Mouse (Mus musculus) kidney, adult 8-10 months (tissue): ENCODE data around the gene Mcl1.
"Not testable (repeated sequence)": the region's sequence is repeated elsewhere in the genome, so short reads cannot be mapped to it uniquely, and the experiment has no call there.

ENCODE experiments used
- DNase-seq, 2 experiments: peaks; one replicate each; pipeline ENCODE4 v3.0.0; 2022

Mcl1 gene

DNA sequence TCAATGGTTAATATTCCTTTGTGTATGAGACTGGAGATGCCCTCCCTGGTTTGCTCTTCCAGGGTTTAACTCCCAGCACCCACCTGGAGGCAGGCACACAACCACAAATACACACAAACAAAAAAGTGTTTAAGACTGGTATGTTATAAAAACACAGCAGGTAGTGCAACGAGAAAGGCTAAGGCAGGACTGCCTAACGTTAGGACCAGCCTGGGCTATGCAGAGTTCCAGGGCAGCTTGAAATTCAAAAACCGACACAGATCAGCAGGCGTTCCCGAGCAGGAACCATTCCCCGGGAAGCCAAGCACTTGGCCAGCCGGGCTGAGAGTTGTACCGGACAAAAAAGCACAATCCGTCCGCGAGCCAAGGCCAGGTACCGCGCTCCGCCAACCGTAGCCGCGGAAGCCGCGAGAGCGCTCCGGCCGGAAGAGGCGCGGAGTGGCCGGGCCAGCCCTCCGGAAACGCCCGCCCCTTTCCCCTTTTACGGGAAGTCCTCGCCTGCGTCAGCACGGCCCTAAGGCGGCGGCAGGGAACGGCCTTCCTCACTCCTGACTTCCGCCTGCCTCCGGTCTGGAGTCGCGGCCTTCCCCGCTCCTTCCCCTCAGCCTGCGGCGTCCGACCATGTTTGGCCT lies at the start of gene Mcl1:
Mcl1 (plus strand) TSS at position 553 of the 632 bp plus-strand sequence.
- DNase-seq = peak; percentile 95

DNA sequence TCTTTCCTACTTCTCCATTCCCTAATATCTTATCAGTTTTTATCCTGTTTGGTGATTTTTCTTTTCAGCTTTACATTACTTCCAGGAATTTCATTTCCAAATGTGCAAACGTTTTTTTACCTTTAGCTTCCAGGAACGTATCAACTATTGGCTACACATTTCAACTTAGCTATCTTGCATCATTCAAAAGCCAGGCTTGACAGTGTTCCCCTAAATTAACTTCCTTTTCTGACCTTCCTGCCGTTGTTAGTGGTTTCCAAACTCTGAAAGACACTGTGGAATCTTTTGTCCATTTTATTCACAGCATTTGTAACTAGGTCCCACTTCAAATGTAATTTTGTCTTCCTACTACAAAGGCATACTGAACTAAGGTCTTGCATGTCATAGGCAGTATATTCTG lies 49.4 kb upstream of the Mcl1 start:
- DNase-seq = no peak

DNA sequence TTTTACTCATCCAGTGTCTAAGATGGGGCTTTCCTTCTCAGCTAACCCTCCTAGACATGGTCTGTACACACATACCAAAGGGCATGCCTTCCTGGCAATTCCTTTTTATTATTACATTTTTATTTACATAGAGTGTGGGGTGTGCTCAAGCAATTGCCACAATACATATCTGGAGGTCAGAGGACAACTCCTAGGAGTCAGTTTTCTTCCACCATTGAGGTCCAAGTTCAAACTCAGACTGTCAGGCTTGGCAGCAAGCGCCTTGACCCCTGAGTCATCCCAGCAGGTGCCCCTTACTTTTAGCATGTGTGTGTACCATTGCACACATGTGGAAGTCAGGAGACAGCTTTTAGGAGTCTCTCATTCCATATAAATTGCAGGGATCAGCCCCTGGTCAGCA lies 44.6 kb upstream of the Mcl1 start:
- DNase-seq = no peak

DNA sequence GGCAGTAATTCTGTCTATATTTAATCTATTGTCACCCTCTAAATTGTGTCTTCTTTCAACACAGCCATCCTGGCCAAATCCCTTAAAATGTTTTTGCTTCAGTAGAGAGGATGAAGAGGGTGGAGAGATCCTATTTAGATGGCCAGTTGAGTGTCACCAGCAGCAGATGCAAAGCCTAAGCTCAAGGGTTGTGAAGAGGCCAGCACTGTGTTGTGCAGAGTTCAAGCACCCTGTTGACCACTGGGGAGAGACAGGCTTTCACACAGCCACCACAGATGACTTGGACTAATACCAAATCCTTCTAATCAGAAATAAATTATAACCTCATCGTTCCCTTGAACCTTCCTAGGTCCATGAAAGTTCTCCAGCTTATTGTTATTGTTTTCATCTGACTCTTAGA lies 40.1 kb upstream of the Mcl1 start:
- no peak for DNase-seq

DNA sequence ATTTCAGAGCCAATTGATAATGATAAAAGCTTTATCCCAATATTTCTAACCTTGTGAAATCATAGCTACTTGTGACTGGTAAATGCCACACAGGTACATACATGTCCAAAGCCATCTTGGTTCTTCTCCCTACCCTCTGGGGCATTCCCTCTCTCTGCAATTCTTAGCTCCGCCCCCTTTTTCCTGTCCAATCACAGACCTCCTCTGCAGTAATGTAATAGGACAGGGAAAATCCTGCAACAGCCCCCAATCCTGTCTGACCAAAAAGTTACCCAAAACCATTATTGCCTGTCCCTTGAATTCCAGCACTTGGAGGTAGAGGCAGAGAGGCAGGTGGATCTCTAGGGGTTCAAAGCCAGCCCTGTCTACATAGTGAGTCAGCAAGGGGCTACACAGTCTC lies 37.3 kb upstream of the Mcl1 start:
- DNase-seq = no peak

DNA sequence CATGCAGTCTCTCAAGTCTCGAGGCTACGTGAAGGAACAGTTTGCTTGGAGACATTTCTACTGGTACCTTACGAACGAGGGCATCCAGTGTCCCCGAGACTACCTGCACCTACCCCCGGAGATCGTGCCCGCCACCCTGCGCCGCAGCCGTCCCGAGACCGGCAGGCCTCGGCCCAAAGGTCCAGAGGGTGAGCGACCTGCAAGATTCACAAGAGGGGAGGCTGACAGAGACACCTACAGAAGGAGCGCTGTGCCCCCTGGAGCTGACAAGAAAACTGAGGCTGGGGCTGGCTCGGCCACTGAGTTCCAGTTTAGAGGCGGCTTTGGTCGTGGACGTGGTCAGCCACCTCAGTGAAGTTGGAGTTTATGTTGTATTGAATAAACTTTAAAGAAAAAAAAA lies 36.2 kb upstream of the Mcl1 start:
- DNase-seq = not testable (repeated sequence)

DNA sequence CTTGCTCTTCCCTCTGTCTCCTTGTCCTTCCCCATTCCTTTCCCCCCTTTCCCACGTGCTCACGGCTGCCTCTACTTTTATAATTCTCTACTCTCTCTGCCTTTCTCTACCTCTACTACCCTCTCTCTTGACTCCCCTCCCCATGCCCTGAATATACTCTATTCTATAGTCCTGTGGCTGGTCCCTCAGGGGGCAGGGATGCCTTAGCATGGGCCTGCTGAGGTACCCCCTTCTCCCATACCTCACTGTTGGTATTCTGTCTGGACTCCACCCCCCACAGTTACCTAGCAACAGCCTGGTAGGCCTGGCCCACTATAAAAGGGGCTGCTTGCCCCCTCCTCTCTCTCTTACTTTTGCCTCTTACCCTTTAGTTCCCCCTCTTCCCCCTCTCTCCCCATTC lies 35.0 kb upstream of the Mcl1 start:
- no peak for DNase-seq

DNA sequence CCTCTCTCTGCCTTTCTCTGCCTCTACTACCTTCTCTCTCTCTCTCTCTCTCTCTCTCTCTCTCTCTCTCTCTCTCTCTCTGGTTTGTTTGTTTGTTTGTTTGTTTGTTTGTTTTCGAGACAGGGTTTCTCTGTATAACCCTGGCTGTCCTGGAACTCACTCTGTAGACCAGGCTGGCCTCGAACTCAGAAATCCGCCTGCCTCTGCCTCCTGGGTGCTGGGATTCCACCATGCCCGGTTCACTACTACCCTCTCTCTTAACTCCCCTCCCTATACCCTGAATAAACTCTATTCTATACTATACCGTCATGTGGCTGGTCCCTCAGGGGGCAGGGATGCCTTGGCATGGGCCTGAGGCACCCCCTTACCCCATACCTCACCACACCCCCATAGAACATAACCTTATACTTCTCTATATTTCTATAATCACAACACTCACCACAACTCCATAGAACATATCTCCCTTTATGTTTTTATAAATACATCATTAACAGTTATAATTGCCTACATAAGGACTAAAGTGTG lies 34.5 kb upstream of the Mcl1 start:
- DNase-seq = not testable (repeated sequence)

DNA sequence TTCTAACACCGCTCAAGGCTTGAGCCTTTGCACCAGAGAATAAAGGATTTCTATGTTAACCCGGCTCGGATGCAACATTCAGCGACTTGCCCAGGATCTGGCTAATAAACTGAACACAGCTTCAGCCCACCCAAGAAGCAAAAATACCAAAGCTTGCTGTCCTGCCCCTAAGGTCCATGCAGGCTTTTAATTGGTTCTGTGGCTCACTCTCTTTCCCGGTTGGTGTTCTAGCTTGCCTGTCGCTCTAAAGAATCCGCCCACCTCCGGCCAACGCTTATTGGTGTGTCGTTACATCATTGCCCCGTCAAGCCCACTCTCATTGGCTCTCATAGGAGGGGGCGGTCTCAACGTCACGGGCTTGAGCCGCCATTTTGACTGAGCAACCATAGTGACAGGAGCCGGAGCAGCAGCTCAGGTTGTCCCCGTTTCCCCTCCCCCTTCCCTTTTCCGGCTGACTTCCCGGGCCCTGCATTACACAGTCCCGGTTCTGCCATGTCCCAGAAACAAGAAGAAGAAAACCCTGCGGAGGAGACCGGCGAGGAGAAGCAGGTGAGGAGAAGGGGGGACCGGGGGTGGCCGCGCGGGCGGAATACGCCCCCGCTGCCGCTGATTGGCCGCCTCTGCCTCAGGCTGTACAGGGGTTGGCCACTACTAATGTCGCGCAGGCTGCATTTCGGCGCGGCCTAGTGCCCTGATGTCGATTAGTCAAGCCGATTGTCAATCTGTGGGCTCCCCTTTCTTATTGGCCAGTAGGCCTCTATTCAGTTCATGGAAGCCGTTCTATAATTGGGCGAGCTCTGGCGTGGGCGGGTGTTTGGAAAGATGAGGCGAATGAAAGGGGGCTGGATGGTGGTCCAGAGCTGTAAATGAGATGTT lies 33.7 kb upstream of the Mcl1 start, which contains the start of gene Ensa:
Ensa (plus strand) TSS at position 366 of the 876 bp plus-strand sequence.
- peak; percentile 98 to 99 for DNase-seq

DNA sequence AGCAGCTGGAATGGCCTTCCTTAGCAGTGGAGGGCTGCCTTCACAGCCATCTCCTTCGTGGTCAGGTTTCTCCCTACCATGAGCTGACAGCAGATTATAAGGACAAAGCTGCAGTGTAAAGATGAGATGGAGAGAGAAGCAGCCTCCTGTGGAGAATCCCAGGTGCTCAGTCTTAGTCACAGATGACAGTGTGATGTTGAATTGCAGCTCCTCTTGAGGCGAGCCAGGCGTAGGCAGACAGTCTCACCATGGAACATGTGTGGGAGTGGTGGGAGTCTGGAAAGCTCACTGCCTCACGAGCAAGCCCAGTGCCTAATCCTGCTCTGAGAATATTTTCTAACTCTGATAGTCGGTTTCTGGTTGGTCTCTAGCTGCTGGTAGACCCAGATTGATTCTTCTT lies 30.8 kb upstream of the Mcl1 start:
- no peak for DNase-seq

DNA sequence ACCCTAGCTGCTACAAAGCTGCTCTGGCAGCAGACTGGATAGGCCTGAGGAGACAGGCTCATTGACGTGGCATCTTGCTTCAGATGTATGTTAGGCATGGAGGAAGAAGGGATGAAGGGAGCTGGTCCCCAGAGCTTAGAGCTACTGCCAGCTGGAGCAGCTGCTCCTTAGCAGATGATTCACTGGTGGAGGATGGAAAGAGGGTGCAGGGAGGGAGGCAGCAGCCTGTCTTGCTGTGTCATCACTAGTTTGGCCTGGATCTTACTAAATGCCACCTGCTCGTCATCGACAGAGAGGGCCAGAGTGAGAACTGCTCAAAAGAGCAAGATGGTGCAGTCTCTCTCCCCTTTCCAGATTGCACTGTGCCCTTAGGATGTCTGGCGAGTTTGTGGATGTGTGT lies 28.8 kb upstream of the Mcl1 start:
- no peak for DNase-seq

DNA sequence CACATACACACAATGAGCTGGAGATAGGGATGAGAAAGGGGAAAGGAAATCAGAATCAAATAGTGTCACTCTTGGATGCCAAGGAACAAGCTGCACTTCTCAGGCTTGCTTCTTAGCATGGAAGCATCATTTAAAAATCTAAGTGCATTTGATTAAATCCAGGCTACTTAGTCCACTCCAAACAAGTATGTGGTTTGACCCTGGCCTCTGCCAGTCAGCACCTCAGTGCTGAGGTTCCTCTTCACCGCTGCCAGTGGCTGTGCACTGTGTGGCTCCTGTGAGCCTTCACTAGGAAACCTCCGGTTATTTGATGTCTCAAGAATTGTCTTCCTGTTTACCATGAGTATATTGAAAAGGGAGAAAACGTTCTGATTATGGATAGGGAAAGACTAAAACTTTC lies 27.7 kb upstream of the Mcl1 start:
- no peak for DNase-seq

DNA sequence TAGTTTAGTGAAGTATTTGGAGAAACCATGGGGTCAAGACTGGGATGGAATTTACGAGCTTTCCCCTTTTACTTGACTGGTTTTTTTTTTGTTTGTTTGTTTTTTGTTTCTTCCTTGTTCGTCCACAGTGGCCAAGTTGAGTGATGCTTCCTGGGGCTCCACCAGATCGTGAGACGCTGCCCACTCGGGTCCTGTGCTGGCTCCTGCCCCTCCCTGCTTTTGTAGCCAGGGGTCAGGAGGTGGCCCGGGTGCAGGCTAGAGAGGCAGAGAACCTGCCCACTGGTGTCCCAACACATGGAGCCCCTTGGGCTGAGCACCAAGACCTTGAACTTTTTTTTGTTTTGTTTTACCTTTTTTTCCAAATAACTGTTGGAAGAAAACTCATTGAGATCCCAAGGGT lies 27.3 kb upstream of the Mcl1 start:
- DNase-seq = no peak

DNA sequence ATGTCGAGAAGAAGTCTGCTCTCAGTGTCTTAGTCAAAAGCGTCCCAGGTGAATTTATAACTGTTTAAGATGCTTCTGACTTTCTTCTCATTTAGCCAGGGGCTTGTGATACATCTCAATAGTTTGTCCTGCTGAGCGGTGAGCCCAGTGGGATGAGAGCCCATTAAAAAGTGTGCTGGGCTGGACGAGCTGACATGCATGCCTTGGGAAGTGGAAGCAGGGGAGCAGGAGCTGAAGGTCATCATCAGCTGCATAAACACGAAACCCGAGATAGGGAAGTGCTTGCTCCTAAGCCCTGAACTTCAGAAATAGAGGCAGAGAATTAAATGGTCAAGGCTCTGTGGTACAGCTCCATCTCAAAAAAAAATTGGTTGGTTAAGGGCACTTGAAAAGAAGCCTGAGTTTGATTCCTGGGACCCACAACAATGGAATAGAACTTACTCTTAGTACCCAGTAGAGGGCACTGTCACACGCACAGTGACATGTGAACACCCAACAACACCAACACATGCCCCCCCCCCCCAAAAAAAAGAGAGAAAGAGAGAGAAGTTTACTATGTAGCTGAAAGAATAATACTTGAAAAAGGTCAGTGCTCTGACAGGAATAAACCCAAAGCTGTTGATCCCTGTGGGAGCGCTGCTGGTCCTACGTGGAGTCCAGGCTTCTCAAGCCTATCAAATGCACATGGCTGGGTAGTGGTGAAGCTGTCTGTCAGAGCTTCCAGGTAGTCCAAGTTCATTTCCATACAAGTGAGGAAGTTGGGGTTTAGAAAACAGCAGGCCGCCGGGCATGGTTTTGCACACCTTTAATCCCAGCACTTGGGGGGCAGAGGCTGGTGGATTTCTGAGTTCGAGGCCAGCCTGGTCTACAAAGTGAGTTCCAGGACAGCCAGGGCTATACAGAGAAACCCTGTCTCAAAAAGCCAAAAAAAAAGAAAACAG lies 25.7 kb upstream of the Mcl1 start:
- no peak for DNase-seq

DNA sequence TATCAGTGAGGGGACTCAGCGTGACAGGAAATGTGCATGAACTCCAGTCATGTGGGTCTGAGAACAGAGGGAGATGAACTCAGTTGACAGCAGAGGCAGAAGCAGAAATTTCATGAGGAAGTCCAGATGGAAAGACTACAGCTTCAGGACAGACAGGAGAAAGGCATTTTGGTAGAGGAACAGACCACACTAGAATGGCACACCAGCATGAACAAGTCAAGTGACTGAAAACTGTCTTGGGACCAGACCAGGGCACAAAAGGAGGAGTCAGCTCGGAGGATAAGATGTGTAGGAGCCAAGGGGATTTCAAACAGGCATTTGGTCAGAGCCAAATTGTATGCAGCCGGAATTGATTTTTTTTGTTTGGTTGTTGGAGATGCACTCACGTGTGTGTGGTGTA lies 23.0 kb upstream of the Mcl1 start:
- DNase-seq = no peak

DNA sequence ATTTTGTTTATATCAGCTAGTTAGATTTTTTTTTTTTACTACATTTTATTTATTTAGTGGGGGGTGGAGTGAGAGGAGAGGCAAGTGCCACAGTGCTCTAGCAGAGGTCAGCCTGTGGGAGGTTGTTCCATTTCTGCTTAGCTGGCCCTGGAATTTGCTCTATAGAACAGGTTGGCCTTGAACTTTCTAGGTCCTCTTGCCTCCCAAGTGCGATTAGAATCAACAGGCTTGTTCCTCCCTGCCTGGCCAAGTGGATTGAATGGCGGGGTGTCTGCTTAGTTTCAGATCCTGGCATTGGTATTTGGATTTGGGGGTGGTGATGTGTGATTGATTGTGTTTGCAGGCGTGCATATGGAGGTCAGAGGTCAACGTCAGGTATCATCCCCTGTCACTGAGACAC lies 22.5 kb upstream of the Mcl1 start:
- peak in 1 of 2 experiments; percentile 20 for DNase-seq

DNA sequence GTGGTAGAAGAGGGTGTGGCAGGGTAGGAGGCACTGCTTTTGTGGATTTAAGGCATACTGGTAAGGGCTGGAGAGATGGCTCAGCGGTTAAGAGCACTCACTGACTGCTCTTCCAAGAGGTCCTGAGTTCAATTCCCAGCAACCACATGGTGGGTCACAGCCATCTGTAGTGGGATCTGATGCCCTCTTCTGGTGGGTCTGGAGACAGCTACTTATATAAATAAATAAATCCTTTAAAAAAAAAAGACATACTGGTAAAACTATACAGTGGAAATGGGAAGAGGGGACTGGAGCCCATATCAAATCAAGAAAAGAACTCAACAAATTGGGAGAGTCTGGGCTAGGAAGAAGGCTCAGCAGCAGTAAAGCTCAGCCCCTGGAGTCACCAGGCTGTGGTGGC lies 18.9 kb upstream of the Mcl1 start:
- DNase-seq = no peak

DNA sequence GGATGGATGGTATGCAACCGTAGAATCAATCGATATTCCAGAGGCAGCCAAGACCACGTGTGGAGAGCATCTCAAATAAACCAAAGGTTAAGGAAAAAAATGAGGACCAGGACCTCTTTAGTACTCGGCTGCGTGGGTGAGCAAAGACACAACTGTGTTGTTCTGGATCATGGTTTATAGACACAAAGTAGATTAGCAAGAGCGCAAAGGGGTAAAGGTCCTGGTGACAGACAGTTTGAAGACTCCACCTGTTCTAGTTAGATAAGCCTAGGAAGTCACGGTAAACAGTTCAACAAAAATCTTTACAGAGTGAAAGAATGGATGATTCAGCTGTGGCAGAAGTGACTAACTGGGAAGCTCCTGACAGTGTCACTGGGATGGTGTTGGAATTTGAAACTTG lies 15.5 kb upstream of the Mcl1 start:
- DNase-seq = no peak

DNA sequence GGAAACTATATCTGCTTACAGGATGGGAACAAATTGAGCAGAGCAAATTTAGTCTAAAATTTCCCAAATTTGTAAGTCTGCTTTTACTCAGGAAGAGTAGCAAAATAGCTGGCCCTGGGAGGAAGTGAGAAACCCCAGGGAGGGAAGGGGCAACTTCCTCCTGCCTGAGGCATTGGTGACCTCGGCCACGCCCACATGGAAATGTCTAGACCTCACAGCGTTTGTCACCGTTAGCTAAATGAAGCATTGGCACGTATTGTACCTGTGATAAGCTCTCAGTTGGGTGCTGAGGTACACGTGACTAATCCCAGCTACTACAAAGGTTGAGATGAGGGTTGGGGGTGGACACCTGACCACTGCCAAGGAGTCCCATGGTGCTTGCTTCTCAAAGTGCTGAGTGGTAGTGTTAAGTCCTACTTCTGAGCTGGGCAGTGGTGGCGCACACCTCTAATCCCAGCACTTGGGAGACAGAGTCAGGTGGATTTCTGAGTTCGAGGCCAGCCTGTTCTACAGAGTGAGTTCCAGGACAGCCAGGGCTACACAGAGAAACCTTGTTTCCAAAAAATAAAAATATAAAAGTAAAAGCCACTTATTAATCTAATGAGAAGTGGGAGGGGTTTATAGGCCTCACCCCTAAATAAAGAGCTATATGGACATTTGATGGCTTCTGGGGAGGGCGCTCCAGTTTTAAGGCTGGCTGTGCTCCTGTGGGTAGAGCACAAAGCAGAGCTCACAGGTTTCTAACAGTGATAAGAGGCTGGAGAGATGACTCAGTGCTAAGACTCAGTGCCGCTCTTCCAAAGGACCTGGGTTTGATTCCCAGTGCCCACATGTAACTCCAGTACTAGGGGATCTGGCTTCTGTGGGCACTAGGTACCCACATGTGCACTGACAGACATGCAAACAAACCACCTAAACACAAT lies 13.0 kb upstream of the Mcl1 start:
- DNase-seq = no peak

DNA sequence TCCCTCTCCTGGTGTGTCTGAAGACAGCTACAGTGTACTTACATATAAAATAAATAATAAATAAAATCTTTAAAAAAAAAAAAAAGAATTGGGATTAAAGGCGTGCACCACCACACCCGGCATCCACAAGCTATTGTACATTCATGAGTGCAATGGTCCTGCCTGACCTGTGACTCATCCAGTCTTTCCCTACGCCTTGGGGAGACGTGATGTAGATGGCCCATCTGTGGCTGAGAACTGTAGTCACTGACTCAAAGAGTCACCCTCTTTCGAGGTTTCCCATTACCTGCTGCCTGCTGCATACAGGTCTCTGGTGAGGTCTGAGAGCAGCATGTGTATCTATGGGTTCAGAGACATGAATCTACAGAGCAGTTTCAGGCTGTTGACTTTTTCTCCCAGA lies 10.6 kb upstream of the Mcl1 start:
- no peak for DNase-seq

DNA sequence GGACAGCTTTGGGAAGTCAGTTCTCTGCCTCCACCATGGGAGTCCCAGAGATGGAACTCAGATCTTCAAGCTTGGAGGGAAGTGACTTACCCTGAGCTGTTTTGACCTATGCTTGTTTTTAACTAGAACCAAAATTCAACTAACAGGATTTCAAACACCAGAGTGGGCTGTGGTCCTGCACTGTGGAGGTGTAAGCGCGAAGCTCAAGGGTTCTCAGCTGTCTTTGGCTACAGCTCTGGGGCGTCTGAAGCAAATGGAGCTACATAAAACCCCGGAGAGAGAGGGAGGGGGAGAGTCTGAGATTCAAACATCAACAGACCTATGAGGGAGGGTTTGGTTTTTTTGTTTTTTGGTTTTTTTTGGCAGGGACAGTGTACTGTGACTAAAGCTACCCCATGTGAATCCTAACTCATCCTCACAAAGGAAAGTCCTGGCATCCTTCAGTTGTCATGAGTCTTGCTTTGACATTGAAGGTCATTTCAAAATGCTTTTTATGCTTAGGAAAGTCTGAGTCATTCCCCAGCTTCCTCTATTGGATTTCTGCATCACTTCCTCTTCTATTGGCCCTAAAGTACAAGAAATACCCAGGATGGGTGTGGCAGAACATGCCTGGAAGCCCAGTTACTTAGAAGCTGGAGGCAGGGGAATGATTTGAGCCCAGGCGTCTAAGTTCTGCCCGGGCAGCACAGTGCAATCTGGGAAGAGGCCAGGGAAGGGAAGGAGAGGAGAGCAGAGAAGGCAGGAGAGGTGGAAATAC lies 8.1 kb upstream of the Mcl1 start:
- peak in 1 of 2 experiments; percentile 69 for DNase-seq
